Mouse (Mus musculus): ENCODE measurements around the gene Olfr446. TPM values are rescaled to one million over a fixed set of nuclear protein-coding genes. Genes with fewer than 3 reads are reported as not detected.

Gene Olfr446
- not detected for total RNA-seq (2021)
- long read RNA-seq, experiment 1 = 0 reads
- long read RNA-seq, experiment 2 = 0 reads

DNA sequence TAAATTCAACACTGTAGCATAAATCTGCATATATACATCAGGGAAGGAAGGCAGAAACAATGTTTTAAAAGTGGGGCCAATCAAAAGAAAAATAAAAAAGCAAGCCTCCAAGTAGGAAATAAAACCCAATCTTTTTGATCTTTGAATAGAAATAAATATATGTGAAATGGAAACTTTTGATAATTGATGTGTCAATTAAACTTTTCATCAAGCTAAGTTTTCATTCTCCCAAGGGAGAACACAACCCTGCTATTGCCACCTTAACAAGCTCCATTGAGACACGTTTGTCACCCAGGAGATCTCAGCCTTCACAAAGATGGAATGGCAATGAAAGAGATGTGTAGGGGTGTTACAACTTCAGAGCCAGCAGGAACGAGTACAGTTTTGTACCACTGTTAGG is at the start of gene Olfr446:
TSS of gene Olfr446 (plus strand) at position 301 of the 400 bp plus-strand sequence.
- intact Hi-C loops (cut with DNase I) = no loop called here
- DNase-seq (ENCODE audit: low spot score in 2 of 2) = no peak

DNA sequence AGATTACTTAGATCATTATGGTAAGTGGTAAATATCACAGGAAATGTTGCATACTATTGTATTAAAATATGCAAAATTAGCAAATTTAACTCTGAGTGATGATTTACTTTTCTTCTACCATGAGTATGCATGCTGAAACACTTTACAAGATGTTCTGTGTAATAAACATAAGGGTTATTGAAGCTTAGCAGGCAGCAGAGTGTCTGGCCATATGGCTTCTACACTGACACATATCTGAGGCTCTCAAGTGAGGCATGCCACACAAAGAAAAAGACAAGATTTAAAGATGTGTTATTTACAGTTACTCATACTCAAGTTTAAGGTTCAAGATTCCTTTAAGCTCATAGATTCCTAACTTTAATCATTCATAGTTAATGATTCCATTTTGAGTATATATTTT is 44.9 kb upstream of the Olfr446 start:
- intact Hi-C loops (cut with DNase I) = no loop called here
- no peak for DNase-seq (ENCODE audit: low spot score in 2 of 2)

- intact Hi-C loops (cut with DNase I) = no loop called here
Observed at GRCm38 (mm10) chr6:42890141-42890540, 31.0 kb upstream of the Olfr446 start, which contains the start of gene Olfr448. Gene Olfr448 (plus strand): TSS chr6:42890441.

DNA sequence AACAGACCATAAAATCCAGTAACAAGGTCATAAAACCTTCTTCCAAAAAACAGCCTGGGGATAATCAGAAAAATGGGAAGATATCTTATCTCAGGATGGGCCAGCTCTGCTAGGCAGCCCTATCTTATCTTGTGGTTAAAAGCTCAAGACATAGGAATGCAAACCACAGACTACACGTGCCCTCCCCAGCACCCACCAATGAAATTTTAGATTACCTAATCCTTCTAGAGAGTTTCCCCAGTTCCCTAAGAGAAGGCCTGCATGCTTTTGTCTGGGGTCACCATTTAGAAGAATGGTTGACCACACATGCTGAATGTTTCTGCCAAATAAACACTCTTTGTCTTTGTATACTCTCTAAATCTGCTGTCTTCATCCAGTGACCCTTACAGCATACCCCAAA is 20.8 kb upstream of the Olfr446 start:
- DNase-seq (ENCODE audit: low spot score in 2 of 2) = no peak
- intact Hi-C loops (cut with DNase I) = no loop called here

More at GRCm38 (mm10) chr6:42890141-42890540, 31.0 kb upstream of the Olfr446 start, which contains the start of gene Olfr448:
- DNase-seq (ENCODE audit: low spot score in 2 of 2) = no peak

DNA sequence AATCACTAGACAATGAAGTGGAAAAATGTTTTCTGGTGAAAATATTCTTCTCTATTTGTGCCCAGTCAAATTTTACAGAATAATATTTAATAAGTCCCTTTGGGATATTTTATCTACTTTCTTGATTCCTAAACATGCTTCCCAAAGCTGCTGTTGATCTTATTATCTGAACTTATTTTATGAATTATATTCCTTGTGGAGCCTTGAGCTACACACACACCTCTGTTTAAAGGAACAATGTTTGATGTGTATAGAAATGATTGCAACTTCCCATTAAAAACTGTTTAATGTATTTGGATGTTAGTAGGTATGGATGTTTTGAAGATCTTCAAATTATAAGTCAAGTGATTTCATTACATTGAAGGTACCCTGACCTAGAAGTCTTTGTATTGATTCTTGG is 12.6 kb upstream of the Olfr446 start, which contains the start of gene Olfr447:
TSS of gene Olfr447 (plus strand) at position 301 of the 400 bp plus-strand sequence.
- intact Hi-C loops (cut with DNase I) = no loop called here
- DNase-seq (ENCODE audit: low spot score in 2 of 2) = no peak

DNA sequence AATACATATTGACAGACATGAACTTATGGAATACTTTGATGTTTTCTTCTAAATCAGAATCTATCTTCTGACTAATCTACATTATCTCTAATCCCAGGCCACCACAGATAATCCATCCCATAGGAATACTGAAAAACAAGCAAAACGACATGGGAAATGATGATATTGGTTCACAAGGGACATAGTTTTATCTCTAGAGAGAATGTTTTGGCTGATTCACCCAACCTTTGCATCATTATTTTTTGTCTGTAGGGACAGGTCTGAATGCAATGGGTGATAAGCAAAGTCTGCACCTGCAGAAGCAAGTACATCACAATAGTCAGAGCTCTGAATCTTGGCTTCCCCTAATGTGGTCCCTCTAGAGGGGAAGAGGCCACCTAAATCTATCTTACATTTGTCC is 27.6 kb downstream of the Olfr446 start, which contains the start of gene Olfr444:
TSS of gene Olfr444 (plus strand) at position 301 of the 400 bp plus-strand sequence.
- no peak for DNase-seq (ENCODE audit: low spot score in 2 of 2)
- intact Hi-C loops (cut with DNase I) = no loop called here

GRCm38 (mm10) chr6:42980377-42980776 is 59.2 kb downstream of the Olfr446 start:
- intact Hi-C loops (cut with DNase I) = no loop called here
- no peak for DNase-seq (ENCODE audit: low spot score in 2 of 2)

Other genes with a start within 250 kb of the Olfr446 start
- 100 to 1,000 TPM; 226 to 234 TPM for gene Tcaf1, start 211.3 kb upstream of the Olfr446 start, total RNA-seq (2021)
- gene Olfr453, start 182.0 kb upstream of the Olfr446 start, total RNA-seq (2021) = not detected
- not detected for gene Olfr38, start 165.0 kb upstream of the Olfr446 start, total RNA-seq (2021)
- not detected for gene Olfr452, start 136.3 kb upstream of the Olfr446 start, total RNA-seq (2021)
- not detected for gene Olfr450, start 109.4 kb upstream of the Olfr446 start, total RNA-seq (2021)
- not detected for gene Olfr449, start 87.0 kb upstream of the Olfr446 start, total RNA-seq (2021)
- not detected for gene Olfr448, start 30.9 kb upstream of the Olfr446 start, total RNA-seq (2021)
- not detected for gene Olfr447, start 12.5 kb upstream of the Olfr446 start, total RNA-seq (2021)
- gene Olfr444, start 27.7 kb downstream of the Olfr446 start, total RNA-seq (2021) = not detected
- gene Olfr441, start 185.0 kb downstream of the Olfr446 start, total RNA-seq (2021) = not detected
- not detected for gene Olfr237-ps1, start 225.2 kb downstream of the Olfr446 start, total RNA-seq (2021)
- gene Olfr437, start 241.9 kb downstream of the Olfr446 start, total RNA-seq (2021) = not detected

Measured in left cerebral cortex, postnatal 14 days (tissue).